Mouse (Mus musculus) thymus, adult 2 months (tissue): Measurements from ENCODE around the gene Syt1. TPM values are rescaled to one million over a fixed set of nuclear protein-coding genes. Genes with fewer than 3 reads are reported as not detected.

Experiments
- DNase-seq: peaks from one replicate; pipeline ENCODE4 v3.0.0; 2021
- H3K27ac ChIP-seq: fragments of 200-500 bp; 2 replicates; pipeline ENCODE4 v1.5.1; 2012; ENCODE audit warnings: low read length, control low read depth; ENCODE audit not compliant: control insufficient read depth, insufficient read depth
- H3K27me3 ChIP-seq: fragments of 200-500 bp; 2 replicates; pipeline ENCODE4 v1.6.1; 2012; ENCODE audit warnings: mild to moderate bottlenecking, low read length, moderate library complexity, mixed read lengths; ENCODE audit not compliant: control insufficient read depth, insufficient read depth
- H3K36me3 ChIP-seq: fragments of 200-500 bp; 2 replicates; pipeline ENCODE4 v1.6.1; 2012; ENCODE audit warnings: mild to moderate bottlenecking, low read length, moderate library complexity; ENCODE audit not compliant: control insufficient read depth, insufficient read depth
- H3K4me1 ChIP-seq: fragments of 200-500 bp; replicated peaks from 2 replicates; pipeline ENCODE4 v1.6.1; 2012; ENCODE audit warnings: low read length; ENCODE audit not compliant: control insufficient read depth, insufficient read depth
- H3K4me3 ChIP-seq: fragments of 200-500 bp; 2 replicates; pipeline ENCODE4 v1.5.1; 2012; ENCODE audit warnings: mild to moderate bottlenecking, low read length, control low read depth, moderate library complexity; ENCODE audit not compliant: control insufficient read depth, insufficient read depth
- CTCF ChIP-seq: fragments of 200-500 bp; IDR thresholded peaks from 2 replicates; pipeline ENCODE4 v1.5.1; 2012; ENCODE audit warnings: mild to moderate bottlenecking, control low read depth, low read length, moderate library complexity, borderline replicate concordance; ENCODE audit not compliant: control insufficient read depth, poor library complexity, insufficient read depth; ENCODE audit errors: extremely low read depth
- POLR2A ChIP-seq: fragments of 200-500 bp; IDR thresholded peaks from 2 replicates; pipeline ENCODE4 v1.6.1; 2012; ENCODE audit warnings: mild to moderate bottlenecking, low read length, control low read depth, moderate library complexity; ENCODE audit not compliant: control insufficient read depth, poor library complexity, insufficient read depth; ENCODE audit errors: extremely low read depth
- WGBS: fragments of 180-500 bp; shearing (Covaris S2); methylation state at CpG from one replicate; pipeline ENCODE4 v1.1.7; 2018; 5-methylcytosine and 5-hydroxymethylcytosine counted together
- polyA plus RNA-seq: library from polyadenylated mRNA; depleted of rRNA; stranded (reverse); fragments of >200 nt; gene quantifications from 2 replicates; pipeline ENCODE4 v1.2.3, GENCODE M21; 2012

The Syt1 gene
- polyA plus RNA-seq, 1 experiment: 2.0 TPM

- no peaks in the 10 kb centered on the region for H3K27me3 ChIP-seq
- no peak overlapping the region for H3K4me3 ChIP-seq
- 74% methylated on average over 8 of the region's 8 CpGs for WGBS
- H3K4me1 ChIP-seq: no peaks in the 10 kb centered on the region
- TF ChIP-seq POLR2A (no peak), CTCF (no peak)
- no peaks in the 10 kb centered on the region for H3K36me3 ChIP-seq
- no peak for DNase-seq
- H3K27ac ChIP-seq: no peak overlapping the region
These were observed 358.0 kb downstream of the Syt1 start for GRCm38 (mm10) chr10:108652831-108653230.

DNA sequence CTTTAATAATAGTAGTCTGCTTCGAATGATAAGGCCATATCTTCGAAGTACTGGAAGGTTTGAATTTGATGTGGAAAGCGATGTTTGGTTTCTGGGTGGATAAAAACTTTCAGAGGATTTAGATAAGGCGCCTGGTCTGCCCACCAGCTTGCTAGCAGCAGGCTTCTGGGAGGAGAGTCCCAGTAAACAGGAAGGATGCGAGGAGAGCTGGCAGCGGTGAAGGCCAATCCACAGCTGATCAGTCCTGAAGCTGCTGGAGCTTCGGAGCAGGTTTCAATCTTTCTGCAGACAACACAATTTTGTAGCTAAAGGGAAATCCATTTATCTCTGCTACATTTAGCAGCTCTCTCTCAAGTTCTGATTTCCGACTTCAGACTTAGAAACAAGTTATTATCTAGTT is 358.7 kb downstream of the Syt1 start:
- TF ChIP-seq CTCF (no peak), POLR2A (no peak)
- no peak overlapping the region for H3K27ac ChIP-seq
- no peak for DNase-seq
- no peaks in the 10 kb centered on the region for H3K4me1 ChIP-seq
- H3K27me3 ChIP-seq: no peaks in the 10 kb centered on the region
- 84% methylated on average over 8 of the region's 8 CpGs for WGBS
- no peak overlapping the region for H3K4me3 ChIP-seq
- no peaks in the 10 kb centered on the region for H3K36me3 ChIP-seq

GRCm38 (mm10) chr10:108649174-108649573 is 361.6 kb downstream of the Syt1 start:
- DNase-seq: no peak
- TF ChIP-seq POLR2A (no peak), CTCF (no peak)
- WGBS: 72% methylated on average over 7 of the region's 7 CpGs
- Histone ChIP-seq H3K36me3 (no peaks in the 10 kb centered on the region), H3K27ac (no peak overlapping the region), H3K4me1 (no peaks in the 10 kb centered on the region), H3K4me3 (no peak overlapping the region), H3K27me3 (no peaks in the 10 kb centered on the region)

GRCm38 (mm10) chr10:108643915-108644314 is 366.9 kb downstream of the Syt1 start:
- WGBS: 82% methylated on average over 5 of the region's 5 CpGs
- Histone ChIP-seq H3K36me3 (no peaks in the 10 kb centered on the region), H3K27ac (no peak overlapping the region), H3K4me3 (no peak overlapping the region), H3K27me3 (no peaks in the 10 kb centered on the region), H3K4me1 (no peaks in the 10 kb centered on the region)
- TF ChIP-seq POLR2A (no peak), CTCF (no peak)
- no peak for DNase-seq

GRCm38 (mm10) chr10:108638095-108638494 is 372.7 kb downstream of the Syt1 start:
- Histone ChIP-seq H3K36me3 (no peaks in the 10 kb centered on the region), H3K27me3 (no peaks in the 10 kb centered on the region), H3K4me1 (no peaks in the 10 kb centered on the region), H3K4me3 (no peak overlapping the region), H3K27ac (no peak overlapping the region)
- TF ChIP-seq CTCF (no peak), POLR2A (no peak)
- WGBS: 80% methylated on average over 5 of the region's 5 CpGs
- no peak for DNase-seq

DNA sequence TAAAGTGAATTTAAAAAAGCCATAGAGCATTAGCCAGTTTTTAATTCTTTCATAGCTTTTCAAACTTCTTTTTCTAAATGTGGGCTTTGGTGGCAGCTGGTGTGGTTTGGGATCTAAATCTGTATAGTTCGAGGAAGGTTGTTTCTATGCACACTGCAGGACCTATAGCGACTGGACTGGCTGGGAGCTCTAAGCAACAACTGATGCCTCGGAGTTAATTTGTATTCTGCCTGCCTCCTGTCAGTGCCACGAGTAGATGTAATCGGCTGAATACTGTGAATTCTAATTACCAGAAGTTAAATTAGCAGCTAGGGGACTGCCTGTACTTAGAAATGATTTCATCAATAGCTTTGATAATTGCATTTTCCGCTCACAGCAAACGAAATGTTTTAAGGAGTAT is 374.7 kb downstream of the Syt1 start:
- TF ChIP-seq CTCF (no peak), POLR2A (no peak)
- Histone ChIP-seq H3K27ac (no peak overlapping the region), H3K36me3 (no peaks in the 10 kb centered on the region), H3K4me3 (no peak overlapping the region), H3K27me3 (no peaks in the 10 kb centered on the region), H3K4me1 (no peaks in the 10 kb centered on the region)
- WGBS: 91% methylated on average over 7 of the region's 7 CpGs
- DNase-seq: no peak

GRCm38 (mm10) chr10:108635616-108636015 is 375.2 kb downstream of the Syt1 start:
- Histone ChIP-seq H3K4me1 (no peaks in the 10 kb centered on the region), H3K36me3 (no peaks in the 10 kb centered on the region), H3K4me3 (no peak overlapping the region), H3K27me3 (no peaks in the 10 kb centered on the region), H3K27ac (no peak overlapping the region)
- DNase-seq: no peak
- 86% methylated on average over 4 of the region's 4 CpGs for WGBS
- no peak for TF ChIP-seq POLR2A
- TF ChIP-seq CTCF: no peak
